Mouse (Mus musculus) liver, embryonic 14.5 days (tissue): ENCODE data around the gene Fxn. TPM values are rescaled to one million over a fixed set of nuclear protein-coding genes. Genes with fewer than 3 reads are reported as not detected.

Experiments
- ATAC-seq: fragments of 200-750 bp; cut with Nextera tagmentation; 2 replicates; pipeline ENCODE4 v1.8.0; 2017; ENCODE audit warnings: moderate number of reproducible peaks, mild to moderate bottlenecking, moderate library complexity; ENCODE audit not compliant: insufficient read depth
- DNase-seq, 3 experiments: peaks; one replicate each; pipeline ENCODE4 v3.0.0-alpha.2; 2012 to 2013; ENCODE audit warnings: low read depth in 3 of 3, low spot score in 3 of 3
- H3K27ac ChIP-seq: fragments of 300-500 bp; sonication (generic); 2 replicates; pipeline ENCODE4 v1.5.1; 2014; ENCODE audit warnings: moderate library complexity, mild to moderate bottlenecking, control low read depth, inconsistent platforms
- H3K27me3 ChIP-seq: fragments of 300-500 bp; sonication (generic); 2 replicates; pipeline ENCODE4 v1.6.1; 2014; ENCODE audit warnings: mild to moderate bottlenecking, low read length, moderate library complexity; ENCODE audit not compliant: control insufficient read depth, insufficient read depth
- H3K36me3 ChIP-seq: fragments of 300-500 bp; sonication (generic); replicated peaks from 2 replicates; pipeline ENCODE4 v1.6.1; 2014; ENCODE audit warnings: low read depth; ENCODE audit not compliant: control insufficient read depth, insufficient read depth
- H3K4me1 ChIP-seq, 2 experiments: fragments of 200-500 bp in 1 of 2; fragments of 300-500 bp in 1 of 2; sonication (generic) in 1 of 2; replicated peaks; 2 replicates each; pipeline ENCODE4 v1.6.1; 2012 to 2014; ENCODE audit warnings: antibody characterized with exemption in 1 of 2, inconsistent platforms in 1 of 2, low read length in 1 of 2; ENCODE audit not compliant: control insufficient read depth in 2 of 2, insufficient read depth in 2 of 2
- H3K4me2 ChIP-seq: fragments of 300-500 bp; sonication (generic); 2 replicates; pipeline ENCODE4 v1.6.1; 2014; ENCODE audit warnings: low read depth, mild to moderate bottlenecking, control low read depth, moderate library complexity
- H3K4me3 ChIP-seq, 2 experiments: fragments of 200-500 bp in 1 of 2; fragments of 300-500 bp in 1 of 2; sonication (generic) in 1 of 2; 2 replicates each; pipeline ENCODE4 v1.5.1; 2012 to 2014; ENCODE audit warnings: low read depth in 2 of 2, low read length in 2 of 2, mild to moderate bottlenecking in 2 of 2, control low read depth in 1 of 2, inconsistent platforms in 1 of 2, moderate library complexity in 1 of 2; ENCODE audit not compliant: insufficient read depth in 1 of 2
- H3K9ac ChIP-seq: fragments of 300-500 bp; sonication (generic); replicated peaks from 2 replicates; pipeline ENCODE4 v1.6.1; 2014; ENCODE audit warnings: mild to moderate bottlenecking, control low read depth, moderate library complexity
- H3K9me3 ChIP-seq: fragments of 300-500 bp; sonication (generic); 2 replicates; pipeline ENCODE4 v1.6.1; 2016; ENCODE audit warnings: low read length, mixed read lengths; ENCODE audit not compliant: control insufficient read depth
- CTCF ChIP-seq: IDR thresholded peaks from 2 replicates; pipeline ENCODE4 v1.5.1; 2016; ENCODE audit warnings: antibody characterized with exemption, low read depth, control low read depth
- EP300 ChIP-seq: IDR thresholded peaks from 2 replicates; pipeline ENCODE4 v1.6.1; 2016; ENCODE audit warnings: antibody characterized with exemption, low read depth
- WGBS: fragments of 180-500 bp; shearing (Covaris S2); extraction: QIAGEN DNeasy Blood & Tissue Kit; methylation state at CpG from one replicate; pipeline ENCODE4 v1.1.7; 2014; ENCODE audit not compliant: insufficient replicate concordance; 5-methylcytosine and 5-hydroxymethylcytosine counted together
- polyA plus RNA-seq, 2 experiments: library from polyadenylated mRNA; depleted of rRNA in 1 of 2; stranded (reverse) in 1 of 2; unstranded in 1 of 2; fragments of >200 nt; fragmentation: Nextera tagmentation in 1 of 2; extraction: Ambion mirVana in 1 of 2; gene quantifications; 2 replicates each; pipeline versions ENCODE4 v1.2.1 to v1.2.3; 2012 to 2014

Gene Fxn
- polyA plus RNA-seq, 2 experiments, result 25.3 to 47.4 TPM

DNA sequence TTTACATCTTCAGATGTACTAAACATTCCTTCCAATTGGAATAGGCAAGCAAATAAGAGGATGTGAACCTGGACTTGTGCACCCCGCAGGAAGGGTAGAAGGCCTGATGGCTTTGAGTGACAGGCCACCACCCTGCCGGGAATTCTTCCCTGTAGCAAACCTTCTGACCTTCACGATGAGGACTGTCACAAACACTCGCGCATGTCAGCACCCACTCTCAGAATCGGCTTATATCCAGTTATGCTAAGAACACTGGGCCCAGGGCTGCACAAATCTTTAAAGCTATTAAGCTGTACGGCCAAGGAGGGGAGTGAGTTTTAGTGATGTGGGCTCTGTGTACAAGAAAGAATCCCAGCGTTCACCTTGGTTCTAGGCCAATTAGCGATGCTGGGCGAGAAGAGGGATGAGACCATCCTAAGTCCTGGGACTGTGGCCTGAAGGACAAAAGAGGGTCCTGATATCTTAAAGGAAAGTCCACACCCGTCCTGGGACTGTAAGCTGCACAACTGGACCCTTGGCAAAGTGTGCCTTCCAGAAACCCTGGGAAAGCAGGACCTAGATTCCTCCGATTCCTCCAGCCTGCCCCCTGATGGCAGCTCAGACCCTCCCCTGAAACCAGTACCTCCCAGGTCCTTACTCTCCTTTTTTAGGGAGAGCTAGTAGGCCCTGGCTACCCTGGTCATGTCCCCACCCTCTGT, 67.7 kb downstream of the Fxn start:
- no peak for DNase-seq
- Histone ChIP-seq H3K27me3 (no peaks in the 10 kb centered on the region), H3K27ac (no peak overlapping the region), H3K4me1 (0 out of 4 replicates have a peak, but pooled peaks cover 0 to 2% of the 10 kb centered on the region in 2 experiments), H3K4me2 (no peak overlapping the region), H3K4me3 (no peak overlapping the region), H3K36me3 (no peaks in the 10 kb centered on the region), H3K9ac (no peak overlapping the region), H3K9me3 (no peaks in the 10 kb centered on the region)
- WGBS, result 69% methylated on average over 12 of the region's 12 CpGs
- no peak for ATAC-seq
- TF ChIP-seq EP300, result no peak
- no peak for TF ChIP-seq CTCF

Other genes with a start within 250 kb of the Fxn start
- gene Fam189a2, start 249.6 kb downstream of the Fxn start, polyA plus RNA-seq (2012; rRNA removed), result 0.22 and 0.32 TPM in 2 replicates
- not detected in 2 replicates for gene Fam189a2, start 249.6 kb downstream of the Fxn start, polyA plus RNA-seq (2014; fragmentation: Nextera tagmentation; extraction: Ambion mirVana)
- gene Tjp2, start 55.6 kb downstream of the Fxn start, polyA plus RNA-seq (2012; rRNA removed), result 2.2 and 2.9 TPM in 2 replicates
- gene Tjp2, start 55.6 kb downstream of the Fxn start, polyA plus RNA-seq (2014; fragmentation: Nextera tagmentation; extraction: Ambion mirVana), result 3.2 and 4.0 TPM in 2 replicates
- gene Fam122a, start 196.8 kb upstream of the Fxn start, polyA plus RNA-seq (2012; rRNA removed), result 13.0 and 14.9 TPM in 2 replicates
- gene Fam122a, start 196.8 kb upstream of the Fxn start, polyA plus RNA-seq (2014; fragmentation: Nextera tagmentation; extraction: Ambion mirVana), result 22.8 and 25.4 TPM in 2 replicates